Mouse (Mus musculus) left cerebral cortex, postnatal 14 days (tissue): ENCODE measurements at regions not wholly inside any gene's neighbourhood (a gene's known extent, or its start where the extent isn't known, plus 50 kb on each side); places are given as distances from the start of the nearest gene placed in this dataset.

ENCODE experiments used
- microRNA-seq, 2 experiments: library from miRNA; unstranded; fragments of <30 nt; microRNA quantifications; one replicate each; pipeline ENCODE4 v1.2.0; 2022

Small RNA genes in the stretch of these regions (microRNA-seq; reads per million reads assigned to microRNA genes)
- 0 reads per million in 2 experiments for gene Gm25950
